Mouse (Mus musculus) kidney, adult 10 weeks (tissue): ENCODE results near the gene Crip2. TPM values are rescaled to one million over a fixed set of nuclear protein-coding genes. Genes with fewer than 3 reads are reported as not detected.

Experiments used
- polyA plus RNA-seq: library from polyadenylated mRNA; stranded (reverse); fragments of 350-450 nt; fragmentation: Illumina TruSeq; extraction: RNeasy Lipid Tissue Mini Kit (QIAGEN cat#74804); gene quantifications from one replicate; pipeline ENCODE4 v1.2.3, GENCODE M21; 2014; ENCODE audit warnings: low read depth, low replicate concordance

Crip2 gene
- not detected for polyA plus RNA-seq

DNA sequence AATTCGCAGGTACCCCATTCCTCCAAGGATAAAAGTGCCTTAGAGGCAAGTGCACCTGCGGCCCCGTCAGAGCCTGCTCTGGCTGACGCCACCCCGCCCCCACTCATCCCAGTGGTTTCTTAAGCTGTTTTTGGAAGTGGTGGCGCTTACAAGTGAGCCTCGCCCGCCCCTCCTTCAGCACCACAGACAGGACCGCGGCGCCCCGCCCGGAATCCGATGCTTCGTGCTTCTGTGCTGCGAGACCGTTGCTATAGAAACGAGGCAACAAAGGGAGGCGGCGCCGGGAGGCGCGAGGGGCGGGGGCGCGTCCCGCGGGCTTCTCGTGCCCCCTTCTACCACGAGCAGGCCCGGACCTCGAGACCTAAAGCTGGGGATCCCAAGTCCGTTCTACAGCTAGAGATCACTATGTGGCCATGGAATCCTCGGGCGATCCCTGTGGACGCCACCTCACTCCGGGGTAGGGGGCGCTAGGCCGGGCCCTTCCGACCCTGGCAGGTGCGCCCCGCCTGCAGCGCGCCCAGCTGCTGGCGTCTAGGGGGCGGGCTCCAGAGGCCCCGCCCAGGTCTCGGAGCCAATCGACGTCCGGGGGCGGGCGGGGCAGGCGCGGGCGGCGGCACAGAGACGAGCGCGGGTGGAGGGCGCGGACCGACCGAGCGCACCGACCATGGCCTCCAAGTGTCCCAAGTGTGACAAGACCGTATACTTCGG, at the start of gene Crip2:
Gene Crip2 (plus strand): TSS at position 329 of the 708 bp plus-strand sequence.

DNA sequence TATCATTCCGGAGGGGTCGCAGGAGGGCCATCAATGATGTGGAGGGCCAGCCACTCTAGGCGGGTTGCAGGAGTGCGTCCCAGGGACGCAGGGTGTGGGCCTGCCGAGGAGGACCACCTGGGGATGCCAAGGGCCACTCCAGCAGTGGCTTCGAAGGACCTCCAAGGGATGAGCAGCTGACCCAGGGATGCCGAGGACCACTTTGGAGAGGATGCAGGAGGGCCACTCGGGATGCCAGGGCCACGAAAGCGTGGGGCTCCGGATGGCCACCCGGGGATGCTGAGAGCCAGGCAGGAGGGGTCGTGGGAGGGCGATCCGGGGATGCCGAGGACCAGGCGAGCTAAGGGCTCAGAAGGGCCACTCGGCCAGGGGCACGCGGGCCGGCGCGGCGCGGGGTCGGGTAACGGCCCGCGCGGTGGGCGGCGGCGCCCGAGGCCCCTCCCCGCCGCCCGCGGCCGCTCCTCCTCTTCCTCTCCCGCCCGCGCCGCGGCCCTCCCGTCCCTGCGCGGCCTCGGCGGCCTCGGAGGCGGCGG, 42.2 kb upstream of the Crip2 start, which contains the start of gene Mta1:
Gene Mta1 (plus strand): TSS at position 530 of the 533 bp plus-strand sequence.

DNA sequence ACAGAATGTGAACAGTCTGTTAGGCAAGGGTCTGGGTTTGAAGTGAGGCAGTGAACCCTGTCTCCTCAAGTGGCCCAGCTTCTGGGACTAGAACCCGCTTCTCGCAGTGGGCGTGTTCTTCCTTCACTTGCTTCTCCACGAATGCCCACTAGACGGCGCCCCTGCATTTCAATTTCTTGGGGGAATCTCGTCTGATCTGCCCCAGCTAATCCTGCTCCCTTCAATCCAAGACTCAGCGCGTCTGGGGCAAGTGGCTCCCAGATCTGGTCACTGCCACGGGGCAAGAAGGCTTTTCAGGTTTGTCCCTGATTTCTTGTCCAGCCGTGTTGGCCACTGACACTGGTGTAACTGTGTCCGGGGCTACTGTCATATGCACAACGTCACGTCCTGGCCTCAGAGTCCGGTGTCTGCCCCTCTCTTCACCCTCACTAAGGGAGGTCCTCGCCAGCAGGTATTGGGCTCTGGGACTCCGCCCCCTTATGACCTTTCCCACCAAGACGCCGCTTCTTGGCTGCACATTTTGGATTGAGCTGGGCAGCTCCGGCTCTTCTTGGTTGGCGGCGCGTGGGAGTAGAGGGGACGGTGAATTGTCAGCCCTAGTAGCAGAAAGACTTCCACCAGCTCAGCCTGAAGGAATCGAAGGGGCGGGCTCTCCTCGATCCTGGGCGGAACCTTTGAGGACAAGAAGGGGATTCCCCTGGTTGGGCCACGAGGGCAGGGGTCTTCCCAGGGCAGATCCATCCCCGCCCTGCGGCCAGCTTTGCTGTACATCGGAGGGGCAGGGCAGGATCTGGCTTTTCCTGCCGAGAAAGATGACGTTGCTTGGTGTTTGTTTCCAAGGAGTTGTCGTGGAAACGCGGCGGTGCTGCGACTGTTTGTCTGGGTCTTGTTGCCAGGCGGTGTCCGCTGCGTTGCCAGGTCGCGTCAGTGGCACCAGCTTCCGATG, 6.3 kb downstream of the Crip2 start, which contains the start of gene Crip1:
Gene Crip1 (plus strand): TSS at position 205 of the 946 bp plus-strand sequence.

DNA sequence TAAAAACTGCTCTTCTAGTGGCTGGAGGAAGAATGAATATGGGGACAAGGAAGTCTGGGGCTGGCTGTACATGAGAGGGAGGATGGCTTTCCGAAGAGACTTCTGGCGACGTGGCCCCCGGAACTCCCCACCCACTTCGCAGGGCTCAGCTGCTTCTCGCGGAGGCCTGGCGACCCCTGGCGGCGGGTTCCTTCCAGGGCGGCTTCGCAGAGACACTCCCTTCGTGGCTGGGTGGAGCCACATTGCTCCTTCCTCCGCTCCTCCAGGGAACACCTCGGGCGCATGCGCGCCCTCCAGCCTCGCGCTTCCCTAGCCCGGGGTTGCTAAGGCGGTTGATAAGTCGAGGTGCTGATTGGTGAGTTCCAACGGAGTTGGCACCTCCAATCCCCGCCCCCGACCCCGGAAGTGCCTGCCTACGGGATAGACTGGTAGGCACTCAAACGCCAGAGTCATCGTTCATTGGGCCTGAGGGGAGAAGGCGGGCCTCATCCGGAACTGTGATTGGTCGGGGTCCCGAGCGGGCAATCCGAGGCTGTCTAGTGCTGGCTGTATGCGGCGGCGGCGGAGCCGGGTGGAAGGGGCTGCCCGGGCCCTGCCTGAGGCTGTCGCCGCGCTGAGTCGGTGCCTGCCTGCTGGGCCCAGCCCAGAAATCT, 16.0 kb downstream of the Crip2 start, which contains the start of gene Tedc1:
Gene Tedc1 (plus strand): TSS at position 535 of the 653 bp plus-strand sequence.

DNA sequence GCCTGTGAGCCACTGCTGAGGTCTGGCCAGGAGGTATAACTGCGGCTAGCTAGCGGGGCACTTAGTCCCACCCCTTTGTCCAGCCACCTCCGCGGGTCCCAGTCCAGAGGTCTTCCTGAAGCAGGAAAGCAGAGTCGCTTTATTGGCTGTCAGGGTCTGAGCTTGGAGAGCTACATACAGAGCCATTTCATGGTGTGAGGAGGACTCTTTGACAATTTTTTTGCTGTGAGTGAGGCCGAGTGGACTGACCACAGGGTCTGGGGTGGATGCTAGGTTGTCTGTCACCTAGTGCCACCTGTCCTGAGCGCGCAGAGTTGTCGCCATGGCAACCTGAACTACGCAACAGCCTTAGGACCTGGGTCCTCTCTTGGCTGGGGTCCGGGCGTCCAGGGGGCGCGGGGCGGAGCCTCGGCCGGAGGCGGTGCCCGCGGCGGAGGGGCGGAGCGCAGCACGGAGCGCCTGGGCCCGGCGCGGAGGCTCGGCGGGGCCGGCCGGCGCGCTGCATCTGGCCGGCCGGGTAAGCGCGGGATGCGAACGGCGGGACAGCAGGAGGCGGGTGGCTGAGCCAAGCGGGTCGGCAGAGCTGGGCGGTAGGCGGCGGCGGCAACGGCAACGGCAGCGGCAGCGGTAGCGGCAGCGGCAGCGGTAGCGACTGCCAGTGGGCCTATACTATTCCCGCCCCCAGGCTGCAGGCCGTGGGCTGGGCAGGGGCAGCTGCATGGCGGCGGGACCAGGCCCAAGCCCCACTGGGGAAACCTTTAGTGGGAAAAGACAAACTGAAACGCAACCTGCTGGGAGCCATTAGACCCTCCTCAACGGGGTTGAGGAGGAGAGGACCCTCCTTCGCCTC, 45.6 kb downstream of the Crip2 start, which contains the start of gene Tmem121:
Gene Tmem121 (plus strand): TSS at position 489 of the 850 bp plus-strand sequence.

Other genes with a start within 250 kb of the Crip2 start
- gene Jag2, start 210.5 kb upstream of the Crip2 start, polyA plus RNA-seq = 0.12 TPM
- gene Nudt14, start 198.1 kb upstream of the Crip2 start, polyA plus RNA-seq = 0.44 TPM
- 1.3 TPM for gene Btbd6, start 163.8 kb upstream of the Crip2 start, polyA plus RNA-seq
- gene Brf1, start 139.5 kb upstream of the Crip2 start, polyA plus RNA-seq = 14.1 TPM
- 6.4 TPM for gene Pacs2, start 125.7 kb upstream of the Crip2 start, polyA plus RNA-seq
- gene Tex22, start 65.7 kb upstream of the Crip2 start, polyA plus RNA-seq = not detected
- gene Mta1, start 42.0 kb upstream of the Crip2 start, polyA plus RNA-seq = 5.8 TPM
- gene Crip1, start 6.1 kb downstream of the Crip2 start, polyA plus RNA-seq = not detected
- gene Tedc1, start 16.2 kb downstream of the Crip2 start, polyA plus RNA-seq = not detected
- not detected for gene Tmem121, start 45.7 kb downstream of the Crip2 start, polyA plus RNA-seq